Mouse (Mus musculus) T-helper 1 cell (primary cell): ENCODE data around the gene Gpr37l1.

ENCODE experiments used
- in situ Hi-C: fragments of 300-600 bp; cut with MboI, MseI; formaldehyde crosslinking; loops from one replicate; pipeline ENCODE4 v1.15.1; 2025; ENCODE audit warnings: high pct_unique_total_duplicates

Gpr37l1 gene

GRCm38 (mm10) chr1:135148476-135148875 is 19.0 kb downstream of the Gpr37l1 start:
- in situ Hi-C loops: no loop called here

GRCm38 (mm10) chr1:135147702-135148058 is 19.8 kb downstream of the Gpr37l1 start:
- in situ Hi-C loops: no loop called here

- in situ Hi-C loops: no loop called here
Measured at GRCm38 (mm10) chr1:135146946-135147701, 20.4 kb downstream of the Gpr37l1 start.

GRCm38 (mm10) chr1:135146077-135146945 is 21.2 kb downstream of the Gpr37l1 start, which contains the start of gene Arl8a:
TSS of gene Arl8a (plus strand) at chr1:135146824.
- in situ Hi-C loops: no loop called here

DNA sequence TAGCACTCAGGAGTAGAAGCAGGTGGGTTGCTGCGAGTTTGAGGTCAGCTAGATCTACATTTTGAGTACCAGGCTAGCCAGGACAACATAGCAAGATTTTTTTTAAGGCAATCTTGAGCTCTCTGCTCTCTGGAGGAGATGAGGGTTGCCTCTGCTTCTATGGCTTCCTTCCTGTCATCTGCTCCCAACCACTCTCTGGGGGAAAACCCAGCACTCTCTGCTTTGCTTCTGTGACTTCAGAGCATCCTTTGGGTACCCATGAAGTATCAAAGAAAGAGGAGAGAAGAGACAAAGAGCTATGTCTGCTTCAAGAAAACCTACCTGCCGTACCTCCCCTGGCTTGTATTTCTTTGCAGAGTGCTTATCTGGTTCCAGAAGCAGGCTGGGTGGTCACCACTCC is 23.5 kb downstream of the Gpr37l1 start:
- in situ Hi-C loops: no loop called here

DNA sequence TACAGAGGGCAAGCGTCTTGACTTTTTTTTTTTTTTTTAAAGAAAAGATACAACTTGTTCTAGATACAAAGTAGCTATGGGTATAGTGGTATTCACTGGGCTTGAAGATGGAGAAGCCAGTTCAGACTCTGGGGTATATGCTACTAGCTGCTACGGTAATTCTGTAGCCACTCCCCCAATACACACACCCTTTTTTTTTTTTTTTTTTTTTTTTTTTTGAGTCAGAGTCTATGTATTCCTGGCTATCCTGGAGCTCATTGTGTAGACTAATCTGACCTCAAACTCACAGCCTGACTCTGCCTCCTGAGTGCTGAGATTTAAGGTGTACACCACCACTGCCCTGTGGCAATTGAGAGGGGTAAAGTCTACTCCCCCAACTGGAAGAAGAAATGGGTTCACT is 25.0 kb downstream of the Gpr37l1 start:
- in situ Hi-C loops: no loop called here

DNA sequence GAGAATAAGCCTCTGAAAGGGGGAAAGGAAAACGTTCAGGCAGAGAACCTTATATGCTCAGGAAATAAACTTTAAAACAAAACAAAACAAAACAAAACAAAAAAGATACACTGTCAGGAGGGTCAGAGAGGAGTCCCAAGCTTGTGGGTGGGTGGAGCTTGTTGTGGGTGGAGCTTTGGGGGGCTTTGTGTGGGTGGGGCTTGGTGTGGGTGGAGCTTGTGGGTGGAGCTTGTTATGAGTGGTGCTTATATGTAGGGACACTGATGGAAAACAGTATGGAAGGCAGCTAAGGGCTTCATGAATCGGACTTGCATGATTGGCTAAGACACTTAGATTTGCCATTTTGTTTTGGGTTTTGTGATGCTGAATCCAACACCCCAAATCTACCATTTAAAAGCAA is 27.6 kb downstream of the Gpr37l1 start:
- in situ Hi-C loops: no loop called here

DNA sequence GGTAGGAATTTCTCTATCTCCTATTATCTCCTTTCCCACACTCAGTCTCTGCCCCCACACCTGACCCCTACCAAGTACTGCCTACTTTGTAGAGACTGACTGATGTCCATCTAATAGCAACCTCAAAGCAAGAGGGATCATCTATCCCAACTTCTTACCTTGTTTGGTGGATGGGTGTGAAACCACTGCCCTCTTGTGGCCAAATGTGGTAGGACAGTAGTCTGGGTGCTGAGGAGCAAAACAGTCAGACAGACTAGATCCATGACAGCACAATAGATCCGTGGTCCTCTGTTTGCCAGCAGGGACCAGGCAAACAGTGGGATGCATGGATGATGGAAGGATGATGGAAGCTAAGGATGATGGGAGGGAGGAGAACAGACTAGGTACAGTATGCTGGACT is 31.0 kb downstream of the Gpr37l1 start:
- in situ Hi-C loops: no loop called here

GRCm38 (mm10) chr1:135135111-135135787 is 32.2 kb downstream of the Gpr37l1 start:
- in situ Hi-C loops: no loop called here

DNA sequence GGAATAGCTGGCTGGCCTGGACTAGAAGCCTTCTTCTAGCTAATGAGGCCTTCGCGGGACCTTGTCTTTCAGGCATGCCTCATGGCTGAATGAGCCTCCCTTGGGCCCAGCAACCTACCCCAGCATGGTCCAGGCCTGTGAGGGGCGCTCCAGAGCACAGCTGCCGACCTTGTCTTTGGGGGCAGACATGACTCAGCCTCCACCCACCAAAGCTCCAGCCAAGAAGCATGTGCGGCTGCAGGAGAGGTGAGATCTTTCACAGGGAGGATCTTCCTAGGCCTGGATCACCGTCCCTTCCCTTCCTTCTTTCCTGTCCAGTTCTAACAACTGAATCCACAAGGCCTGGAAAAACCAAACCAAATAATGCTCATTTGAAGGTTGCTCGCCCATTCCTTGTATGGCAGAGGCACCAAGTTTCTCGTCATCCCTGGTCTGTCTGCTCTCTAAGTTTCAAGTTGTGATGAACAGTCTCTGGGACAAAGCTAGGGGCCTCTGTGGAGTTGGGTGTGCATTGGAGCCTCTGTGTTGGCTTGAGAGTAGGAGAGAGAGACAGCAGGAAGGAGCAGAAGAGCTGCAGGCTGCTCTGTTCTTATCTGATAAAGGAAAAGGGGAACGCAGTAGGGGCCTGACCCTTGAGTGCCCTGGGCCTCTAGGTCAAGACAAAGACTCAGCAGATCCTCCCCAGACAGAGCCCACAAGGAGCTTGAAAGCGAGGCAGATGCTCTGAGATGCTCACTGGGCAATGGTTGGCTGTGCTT is 33.6 kb downstream of the Gpr37l1 start:
- in situ Hi-C loops: no loop called here

GRCm38 (mm10) chr1:135132893-135133369 is 34.5 kb downstream of the Gpr37l1 start:
- in situ Hi-C loops: no loop called here

DNA sequence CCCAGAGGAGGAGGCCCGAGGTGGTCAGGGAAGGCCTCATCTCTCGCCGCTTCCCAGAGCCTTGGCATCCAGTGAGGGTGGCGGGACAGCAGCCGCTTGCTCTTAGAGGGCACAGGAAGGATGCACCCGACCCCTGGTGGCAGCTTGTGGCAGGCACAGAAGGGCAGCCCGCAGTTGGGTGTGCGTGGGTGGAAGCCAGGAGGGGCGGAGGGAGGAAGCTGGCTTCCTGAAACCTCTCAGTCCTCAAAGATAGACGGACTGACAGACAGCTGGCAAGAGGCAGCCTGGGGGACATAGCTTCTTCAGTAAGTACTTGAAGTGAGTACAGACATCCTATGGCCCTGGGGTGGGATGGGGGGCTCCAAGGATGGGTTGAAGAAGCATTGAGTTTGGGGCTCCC is 35.0 kb downstream of the Gpr37l1 start, which contains the start of gene Ptpn7:
Gene Ptpn7 (plus strand): TSS at position 228 of the 400 bp plus-strand sequence.
- in situ Hi-C loops: no loop called here

DNA sequence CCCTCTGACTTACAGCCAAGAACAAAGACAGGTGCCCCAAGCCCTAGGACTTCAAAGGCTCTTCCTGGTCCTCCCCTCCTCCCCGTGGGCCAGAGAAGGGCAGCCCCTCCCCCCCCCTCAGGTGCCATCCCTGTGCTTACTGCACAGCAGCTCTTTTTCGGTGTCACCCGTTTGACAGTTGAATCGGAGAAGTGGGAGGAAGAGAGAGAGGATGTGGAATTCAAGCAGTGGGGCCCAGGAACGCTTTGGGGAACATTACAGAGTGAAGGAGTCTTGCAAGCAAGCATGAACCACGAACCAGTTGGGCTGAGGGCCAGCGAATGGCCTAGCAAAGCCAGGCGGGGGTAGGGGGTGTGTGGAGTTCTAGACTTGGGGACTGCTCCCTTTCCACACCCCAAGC is 35.9 kb downstream of the Gpr37l1 start:
- in situ Hi-C loops: no loop called here

DNA sequence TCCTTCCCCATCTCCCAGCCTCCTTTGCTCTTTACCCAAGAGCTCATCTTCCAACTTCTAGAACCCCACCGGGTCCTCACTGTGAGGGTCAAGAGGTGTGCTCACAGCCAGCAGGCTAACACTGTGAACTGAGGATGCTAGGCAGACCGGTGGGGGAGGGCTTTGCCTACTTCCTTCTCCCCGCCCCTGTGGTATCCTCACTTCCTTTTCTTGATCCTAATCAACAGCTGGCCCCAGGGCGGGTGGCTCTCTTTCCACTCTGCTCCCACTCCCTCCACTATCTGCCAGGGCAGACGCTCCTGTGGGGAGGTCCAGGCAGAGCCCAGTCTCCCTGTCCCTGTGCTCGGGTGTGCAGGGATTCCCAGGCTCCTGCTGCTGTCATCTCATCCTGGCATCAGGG is 36.4 kb downstream of the Gpr37l1 start:
- in situ Hi-C loops: no loop called here

GRCm38 (mm10) chr1:135130376-135131018 is 37.0 kb downstream of the Gpr37l1 start:
- in situ Hi-C loops: no loop called here

DNA sequence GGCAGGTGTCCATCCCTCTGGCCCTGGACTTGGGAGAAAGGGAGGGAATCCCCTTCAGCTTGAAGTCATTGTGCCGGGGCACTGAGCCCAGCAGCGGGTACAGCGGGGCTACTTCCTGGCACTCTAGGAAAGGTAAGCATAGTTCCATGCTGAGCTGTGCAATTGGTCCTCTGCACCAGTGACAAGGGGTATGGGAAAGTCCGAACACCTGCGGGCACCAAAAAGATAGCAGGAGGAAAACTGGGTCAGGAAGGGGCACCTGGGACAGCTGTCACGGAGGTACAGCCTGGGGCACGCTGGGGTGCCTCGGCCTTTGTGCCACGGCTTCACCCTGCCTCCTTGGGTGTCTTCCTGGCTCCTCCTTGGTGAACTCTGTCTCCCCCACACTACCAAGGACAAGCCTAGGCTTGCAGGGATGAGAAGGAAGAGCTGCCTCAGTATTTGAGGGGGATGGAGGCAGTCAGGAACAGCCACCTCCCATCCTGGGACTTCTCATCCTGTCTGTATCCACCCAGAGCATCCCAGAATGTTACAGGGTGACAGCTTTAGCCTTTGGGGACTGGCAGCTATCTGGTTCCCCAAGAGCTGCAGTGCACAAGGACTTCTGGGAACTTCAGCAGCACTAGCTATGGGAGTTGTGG is 37.8 kb downstream of the Gpr37l1 start:
- in situ Hi-C loops: no loop called here

- in situ Hi-C loops: no loop called here
Measured at GRCm38 (mm10) chr1:135128986-135129385, 38.5 kb downstream of the Gpr37l1 start.

DNA sequence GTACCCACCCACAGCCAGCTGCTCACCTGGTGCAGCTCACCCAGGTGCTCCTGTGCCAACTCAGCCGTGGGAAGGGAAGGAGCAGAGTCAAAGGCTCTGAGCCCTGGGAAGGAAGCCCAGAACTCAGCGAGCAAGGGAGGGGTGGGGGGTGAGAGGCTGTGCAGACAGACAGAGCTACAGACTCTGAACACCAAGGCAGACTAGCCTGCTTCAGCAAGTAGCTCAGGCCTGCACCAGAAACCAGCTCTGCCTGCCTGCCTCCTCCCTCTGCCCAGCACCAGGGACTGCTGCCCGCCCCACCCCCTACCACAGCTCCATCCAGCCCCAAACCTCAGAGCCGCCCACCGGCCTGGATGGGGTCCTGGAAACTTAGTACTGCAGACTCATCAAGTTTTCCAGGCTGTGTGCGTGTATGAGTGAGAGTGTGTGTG is 39.5 kb downstream of the Gpr37l1 start:
- in situ Hi-C loops: no loop called here

DNA sequence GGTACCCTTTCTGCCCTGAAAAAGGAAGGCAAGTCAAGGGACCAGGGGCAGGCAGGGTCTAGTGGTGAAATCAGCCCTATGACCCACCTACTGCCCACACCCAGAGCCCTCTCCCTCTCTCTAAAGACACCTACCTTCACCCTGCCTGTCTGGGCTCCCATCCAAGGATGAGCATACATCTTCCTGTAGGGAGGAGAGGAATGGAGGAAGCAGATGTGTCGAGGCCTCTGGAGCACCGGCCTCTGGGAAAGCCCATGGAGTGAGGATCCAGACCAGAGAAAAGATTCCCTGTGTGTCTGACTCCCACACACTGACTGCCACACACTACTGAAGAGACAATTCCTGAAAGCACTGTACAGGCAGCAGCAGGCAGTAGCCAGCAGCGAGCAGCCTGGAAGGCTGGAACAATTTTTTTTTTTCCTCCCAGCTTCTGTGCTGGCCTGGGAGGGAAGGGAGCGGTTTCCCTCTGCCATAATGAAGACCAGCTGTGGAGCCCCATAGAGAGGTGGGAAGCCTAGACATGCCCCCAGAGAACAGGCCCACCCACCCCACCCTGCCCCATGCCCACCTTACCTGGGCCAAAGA is 40.9 kb downstream of the Gpr37l1 start:
- in situ Hi-C loops: no loop called here

DNA sequence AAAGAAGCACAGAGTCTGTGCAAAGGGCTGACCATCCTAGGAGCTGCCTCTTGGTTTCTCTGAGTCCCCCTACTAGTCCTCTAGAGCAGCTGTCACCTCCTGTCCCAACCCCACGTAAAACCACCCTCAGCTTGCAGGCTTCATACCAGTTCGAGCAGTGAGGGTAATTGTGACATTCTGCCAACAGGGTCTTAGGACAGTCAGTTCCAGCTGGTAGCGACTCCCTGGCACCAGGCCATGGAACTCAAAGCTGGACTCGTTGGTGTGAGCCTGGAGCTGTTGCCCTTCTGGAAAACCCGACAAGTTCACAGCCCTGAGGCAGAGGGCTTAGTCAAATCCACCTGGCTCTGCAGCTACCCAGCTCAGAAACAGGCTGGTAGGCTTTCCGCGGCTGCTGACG is 41.5 kb downstream of the Gpr37l1 start:
- in situ Hi-C loops: no loop called here
